Mouse (Mus musculus): ENCODE results near the gene Susd4. TPM values are rescaled to one million over a fixed set of nuclear protein-coding genes. Genes with fewer than 3 reads are reported as not detected.

Gene Susd4
- polyA plus RNA-seq (2012; rRNA removed), result 17.3 and 18.9 TPM in 2 replicates

GRCm38 (mm10) chr1:182763716-182764461 lies at the start of gene Susd4:
Susd4 (plus strand) TSS chr1:182763860.

GRCm38 (mm10) chr1:182749080-182749479 lies 14.6 kb upstream of the Susd4 start, which contains the start of gene Ccdc185:
Ccdc185 (minus strand) TSS chr1:182749180.

Other genes with a start within 250 kb of the Susd4 start
- gene Capn2, start 246.3 kb upstream of the Susd4 start, polyA plus RNA-seq (2012; rRNA removed), result 33.1 and 39.5 TPM in 2 replicates
- 0.12 TPM in 1 of 2 replicates, not detected in the other for gene Capn8, start 198.9 kb upstream of the Susd4 start, polyA plus RNA-seq (2012; rRNA removed)
- not detected in 2 replicates for gene Ccdc185, start 14.7 kb upstream of the Susd4 start, polyA plus RNA-seq (2012; rRNA removed)
- 0.81 and 1.2 TPM in 2 replicates for gene Tlr5, start 190.9 kb downstream of the Susd4 start, polyA plus RNA-seq (2012; rRNA removed)

Measured in ovary, adult 2 months (tissue).